Mouse (Mus musculus) olfactory bulb, adult 2 months (tissue): ENCODE data around the gene Ankrd55.

Experiments
- CTCF ChIP-seq: fragments of 200-500 bp; IDR thresholded peaks from 2 replicates; pipeline ENCODE4 v1.5.1; 2012; ENCODE audit warnings: low read depth, mild to moderate bottlenecking, low read length, moderate library complexity; ENCODE audit not compliant: insufficient read depth
- POLR2A ChIP-seq: fragments of 200-500 bp; IDR thresholded peaks from 2 replicates; pipeline ENCODE4 v1.6.1; 2012; ENCODE audit warnings: mild to moderate bottlenecking, low read depth, low read length, moderate library complexity; ENCODE audit not compliant: insufficient read depth

DNA sequence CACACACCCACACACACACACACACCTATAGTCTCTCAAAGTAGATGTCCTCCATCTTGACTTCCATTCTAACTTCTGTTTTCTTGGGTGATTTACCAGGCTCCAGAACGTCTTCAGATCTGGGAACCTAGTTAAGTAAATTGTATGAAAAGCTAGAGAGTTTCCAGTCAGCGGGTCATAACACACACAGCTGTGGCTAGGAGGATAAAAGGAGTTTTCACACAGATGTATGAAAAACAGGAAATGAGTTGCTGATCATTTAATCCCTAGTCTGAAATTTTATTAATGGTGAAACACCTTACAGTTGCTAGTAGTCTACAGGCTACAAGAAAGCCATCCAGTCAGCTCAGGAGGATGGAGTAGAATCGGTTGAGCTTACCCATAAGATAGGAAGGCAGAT lies 99.9 kb downstream of the Ankrd55 start:
- TF ChIP-seq CTCF, result no peak
- TF ChIP-seq POLR2A, result no peak
